Mouse (Mus musculus) kidney, postnatal 36 days (tissue): Measurements from ENCODE around the gene Tbx2.

ENCODE experiments used
- DNase-seq, 2 experiments: peaks; one replicate each; pipeline ENCODE4 v3.0.0; 2021 to 2022; ENCODE audit warnings: mixed read lengths in 2 of 2

Tbx2 gene

DNA sequence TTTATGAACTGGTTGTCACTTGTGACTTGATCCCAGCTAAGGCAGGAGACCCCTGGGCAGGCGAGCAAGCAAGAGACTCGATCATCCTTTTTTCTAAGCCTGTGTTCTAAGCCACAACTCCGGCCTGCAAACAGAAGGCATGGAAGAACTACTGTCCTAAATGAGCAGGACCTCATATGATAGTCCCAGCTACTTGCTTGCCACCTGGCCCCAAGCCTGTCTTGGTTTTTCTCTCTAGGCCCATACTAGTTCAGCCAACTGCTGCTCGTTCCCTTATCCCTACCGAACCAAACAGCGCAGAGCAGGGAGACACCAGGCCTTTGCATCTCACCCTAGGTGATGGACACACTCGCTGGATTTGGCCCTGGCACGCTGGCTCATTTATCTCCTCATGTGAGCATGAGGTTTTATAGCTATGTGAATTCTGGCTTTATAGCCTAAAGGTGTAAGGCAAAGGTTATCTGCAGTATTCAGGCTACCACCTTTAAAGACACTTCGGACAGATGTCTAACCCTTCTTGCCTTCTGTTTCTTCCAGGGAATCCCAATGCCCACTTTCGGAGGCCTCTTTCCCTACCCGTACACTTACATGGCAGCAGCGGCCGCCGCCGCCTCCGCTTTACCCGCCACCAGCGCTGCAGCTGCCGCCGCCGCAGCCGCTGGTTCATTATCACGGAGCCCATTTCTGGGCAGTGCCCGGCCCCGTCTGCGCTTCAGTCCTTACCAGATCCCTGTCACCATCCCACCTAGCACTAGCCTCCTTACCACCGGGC, 7.9 kb downstream of the Tbx2 start:
- peak in 1 of 2 experiments; percentile 38 for DNase-seq

- DNase-seq: no peak
Measured at GRCm38 (mm10) chr11:85840803-85841145, 8.4 kb downstream of the Tbx2 start.

DNA sequence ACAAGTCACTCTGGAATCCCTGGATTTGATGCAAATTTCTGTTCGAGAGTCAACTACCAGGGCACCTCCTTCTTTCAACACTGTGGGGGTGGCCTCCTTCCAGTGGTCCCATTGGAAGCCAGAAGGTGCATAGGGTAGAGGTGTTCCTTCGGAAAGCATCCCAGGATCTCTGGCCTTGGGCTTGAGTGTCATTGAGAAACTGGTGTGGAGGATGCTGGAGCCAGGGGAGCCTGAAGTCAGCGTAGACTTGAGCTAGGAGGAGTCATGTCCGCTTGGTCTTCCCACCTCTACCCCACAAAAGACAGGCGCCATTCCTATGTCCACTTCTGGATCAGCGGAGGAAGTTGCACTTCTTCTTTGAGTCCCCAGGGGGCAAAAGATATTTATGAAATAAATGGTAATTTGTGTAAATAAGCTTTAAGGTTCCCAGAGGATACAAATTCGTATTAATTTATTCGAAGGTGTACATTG, 8.9 kb downstream of the Tbx2 start:
- no peak for DNase-seq

- DNase-seq: peak in 1 of 2 experiments; percentile 84
Measured at GRCm38 (mm10) chr11:85841980-85842379, 9.6 kb downstream of the Tbx2 start.

GRCm38 (mm10) chr11:85842596-85843346, 10.4 kb downstream of the Tbx2 start:
- DNase-seq: no peak

GRCm38 (mm10) chr11:85843347-85843692, 11.0 kb downstream of the Tbx2 start:
- DNase-seq: peak; percentile 80 to 91

- DNase-seq: peak; percentile 91 to 97
Measured at GRCm38 (mm10) chr11:85844144-85844965, 12.0 kb downstream of the Tbx2 start.

DNA sequence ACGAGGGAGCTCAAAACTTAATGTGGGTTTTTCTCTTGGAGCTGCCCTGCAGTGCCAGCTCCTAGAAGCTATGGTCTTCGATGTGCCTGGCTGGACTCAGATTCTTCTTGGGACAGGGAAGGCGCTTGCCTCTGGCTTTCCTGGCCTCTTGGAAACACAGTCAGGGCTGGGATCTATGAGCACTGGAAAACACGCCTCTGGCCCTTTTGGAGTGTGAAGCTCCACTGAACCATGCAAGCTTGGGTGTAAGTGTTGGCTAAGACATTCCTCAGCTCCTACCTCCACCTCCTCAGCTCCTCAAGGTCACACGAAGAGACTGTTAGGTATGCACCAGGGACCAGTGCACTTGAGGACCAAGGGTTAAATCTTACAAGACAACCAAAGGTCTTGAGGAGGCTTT, 12.6 kb downstream of the Tbx2 start:
- peak; percentile 68 to 77 for DNase-seq

GRCm38 (mm10) chr11:85845921-85846320, 13.6 kb downstream of the Tbx2 start:
- peak; percentile 77 to 80 for DNase-seq

DNA sequence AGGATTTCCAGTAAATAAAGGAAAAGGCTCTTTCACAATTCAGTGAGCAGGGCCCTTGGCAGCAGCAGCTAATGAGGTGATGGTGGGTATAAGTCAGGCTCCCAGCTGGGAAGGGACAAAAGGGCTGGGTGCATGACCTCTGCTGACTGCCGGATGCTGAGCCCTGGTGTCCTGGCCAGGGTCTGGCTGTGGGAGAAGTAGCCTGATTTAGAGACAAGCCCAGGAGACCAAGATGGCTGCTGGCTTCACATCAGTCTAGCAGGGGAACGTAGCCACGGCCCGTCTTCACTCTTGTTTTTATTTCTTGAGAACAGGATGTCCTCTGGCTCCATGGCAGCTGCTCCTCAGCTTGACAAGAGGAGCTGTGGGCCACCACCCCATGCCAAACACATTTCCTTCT, 14.2 kb downstream of the Tbx2 start:
- peak; percentile 65 to 74 for DNase-seq

DNA sequence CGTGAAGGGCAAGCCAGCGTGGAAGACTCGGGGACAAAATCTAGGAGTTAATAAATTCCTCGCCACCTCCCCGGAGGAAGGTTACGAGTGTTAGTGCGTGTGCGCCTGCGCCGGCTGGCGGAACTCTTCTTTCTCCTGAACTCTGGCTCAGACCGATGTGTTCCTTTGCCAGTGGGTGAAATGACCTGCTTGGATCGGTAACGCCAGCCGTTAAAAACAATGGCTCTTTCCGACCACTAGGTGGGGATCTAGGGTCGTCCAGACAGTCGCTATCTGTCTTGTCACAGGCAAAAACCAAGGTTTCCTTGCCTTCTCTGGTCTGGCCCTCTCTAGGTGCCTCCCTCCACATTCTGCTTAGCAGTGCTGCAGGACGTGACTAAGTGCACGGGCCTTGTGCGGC, 16.7 kb downstream of the Tbx2 start:
- peak; percentile 77 to 85 for DNase-seq

DNA sequence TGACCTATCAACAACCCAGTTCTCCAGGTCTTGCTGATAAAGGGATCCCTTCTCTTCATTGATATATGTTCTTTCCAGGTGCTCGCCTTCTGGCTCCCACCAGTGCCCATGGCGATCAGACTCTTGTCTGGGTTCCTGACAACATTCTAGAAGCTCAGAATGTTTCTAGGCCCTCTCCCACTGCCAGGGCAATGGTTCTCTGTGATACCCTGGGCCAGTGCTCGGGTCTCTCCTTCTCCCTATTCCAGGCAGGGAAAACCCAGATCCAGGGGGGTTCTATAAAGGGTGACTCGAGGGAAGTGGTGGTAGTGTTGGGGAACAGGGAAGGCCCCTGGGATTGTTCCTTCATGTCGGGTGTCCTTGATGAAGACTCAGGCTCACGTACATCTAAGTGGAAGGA, 17.9 kb downstream of the Tbx2 start, which contains the start of gene Gm11444:
Gene Gm11444, minus strand, starts transcription at position 101 of the 400 bp plus-strand sequence.
- DNase-seq: no peak

DNA sequence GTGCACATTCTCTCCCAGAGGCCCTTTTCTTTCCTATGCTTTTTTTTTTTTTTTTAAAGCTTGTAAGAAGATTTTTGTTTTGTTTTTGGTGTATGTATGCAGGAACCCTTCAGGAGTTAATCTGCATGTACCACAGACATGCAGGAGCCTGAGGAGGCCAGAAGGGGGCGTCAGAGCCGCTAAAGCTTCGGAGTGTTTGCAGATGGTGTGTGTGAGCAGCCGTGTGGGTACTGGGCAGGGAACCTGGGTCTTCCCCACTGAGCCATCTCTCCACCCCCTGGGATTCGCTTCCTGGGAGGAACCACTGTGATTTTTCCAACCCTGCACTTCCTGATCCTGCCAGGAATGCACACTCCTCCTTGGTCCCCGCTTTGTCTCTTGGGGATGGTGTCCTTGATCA, 18.4 kb downstream of the Tbx2 start:
- peak in 1 of 2 experiments; percentile 27 for DNase-seq

- DNase-seq: no peak
Measured at GRCm38 (mm10) chr11:85857997-85858698, 25.8 kb downstream of the Tbx2 start.

GRCm38 (mm10) chr11:85864363-85864762, 32.0 kb downstream of the Tbx2 start:
- peak in 1 of 2 experiments; percentile 44 for DNase-seq

DNA sequence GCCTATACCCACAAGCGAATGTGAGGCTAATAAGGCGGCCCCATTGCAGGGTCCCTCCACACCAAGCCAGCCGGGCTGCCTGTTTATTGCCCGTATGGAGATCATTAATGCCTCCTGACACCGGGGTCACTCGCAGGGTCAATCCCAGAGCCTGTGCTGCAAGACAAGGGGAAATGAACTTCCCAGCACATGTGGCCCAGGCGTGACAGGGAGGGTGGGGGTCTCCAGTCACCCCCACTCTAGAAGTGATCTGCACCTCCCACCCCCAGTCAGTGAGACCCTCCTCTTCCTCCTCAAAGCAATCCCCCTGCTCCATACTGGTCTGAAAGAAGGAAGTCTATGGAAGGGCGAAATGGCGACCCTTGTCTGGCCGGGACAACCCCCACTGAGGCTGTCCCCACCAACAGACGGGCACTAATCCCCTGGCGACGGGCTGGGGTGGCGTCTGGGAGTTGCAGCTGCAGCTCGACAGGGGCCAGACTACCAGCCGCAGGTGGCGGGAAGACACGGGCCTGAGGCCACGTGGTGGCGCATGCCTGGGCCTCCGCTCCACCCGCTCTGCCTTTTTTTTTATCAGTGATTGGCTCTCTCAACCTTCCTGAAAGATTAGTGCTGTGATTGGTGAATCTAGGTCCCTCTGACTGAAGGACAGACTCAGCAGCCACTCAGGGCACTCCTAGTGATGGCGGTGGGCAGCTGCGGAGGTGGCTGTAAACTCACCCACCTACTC, 43.9 kb downstream of the Tbx2 start:
- DNase-seq: no peak

GRCm38 (mm10) chr11:85884498-85884897, 52.1 kb downstream of the Tbx2 start:
- no peak for DNase-seq

- DNase-seq: no peak
Measured at GRCm38 (mm10) chr11:85885665-85886428, 53.5 kb downstream of the Tbx2 start, which contains the start of gene Tbx4. TSS of gene Tbx4 (plus strand) at chr11:85886422.

DNA sequence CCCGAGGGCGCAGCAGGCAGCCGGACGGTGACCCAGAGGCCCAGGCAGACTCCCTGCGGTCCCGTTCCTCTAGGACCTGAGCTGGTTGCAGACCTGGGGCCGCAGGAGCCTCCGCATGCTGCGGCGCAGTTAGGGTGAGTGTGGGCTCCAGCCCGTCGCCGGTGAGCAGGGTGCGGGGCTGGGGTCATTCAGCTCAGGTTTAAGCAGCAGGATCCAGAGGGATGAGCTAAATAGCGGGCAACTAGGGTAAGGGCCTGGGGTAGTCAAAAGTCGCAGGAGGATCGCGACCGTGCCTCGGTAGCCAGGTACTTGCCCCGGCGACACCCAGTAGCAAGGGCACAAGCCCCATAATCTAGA, 54.1 kb downstream of the Tbx2 start:
- DNase-seq: no peak

- DNase-seq: no peak
Measured at GRCm38 (mm10) chr11:85887273-85887672, 54.9 kb downstream of the Tbx2 start.
